Mouse (Mus musculus): ENCODE measurements at regions not wholly inside any gene's neighbourhood (a gene's known extent, or its start where the extent isn't known, plus 50 kb on each side); places are given as distances from the start of the nearest gene placed in this dataset.

- TF ChIP-seq SRF (IDR thresholded peaks at IDR 0.05; ENCODE audit: control insufficient read depth, insufficient read length, low read depth) (no peak), POLR2A (IDR thresholded peaks at IDR 0.05; ENCODE audit: insufficient read length, low read depth) (no peak), E2F4 (IDR thresholded peaks at IDR 0.05; ENCODE audit: insufficient read depth) (no peak), USF1 (IDR thresholded peaks at IDR 0.05; ENCODE audit: low read depth) (no peak), MYOD1 (IDR thresholded peaks at IDR 0.05; ENCODE audit: control insufficient read depth in 1 of 3, insufficient read length in 2 of 3, low read depth in 2 of 3) (no peak)
Measured at GRCm38 (mm10) chr16:95064423-95064822, 66.9 kb upstream of the Kcnj6 start.
